Mouse (Mus musculus) embryonic stem cell, embryonic (primary cell): ENCODE measurements at regions not wholly inside any gene's neighbourhood (a gene's known extent, or its start where the extent isn't known, plus 50 kb on each side); places are given as distances from the start of the nearest gene placed in this dataset.

Source experiments
- CTCF ChIA-PET, 4 experiments: fragments of 300-600 bp in 2 of 4; fragments of 350-600 bp in 2 of 4; sonication (Branson Sonifier 250); formaldehyde crosslinking; loops; one replicate each; lab custom pipeline; 2022; ENCODE audit warnings: inconsistent platforms in 2 of 4; lab: Charles Lee
- POLR2A ChIA-PET, 4 experiments: fragments of 300-600 bp in 2 of 4; fragments of 350-600 bp in 2 of 4; sonication (Branson Sonifier 250); formaldehyde crosslinking; loops; one replicate each; lab custom pipeline; 2022; ENCODE audit warnings: antibody characterized with exemption in 4 of 4, inconsistent platforms in 1 of 4; lab: Charles Lee

DNA sequence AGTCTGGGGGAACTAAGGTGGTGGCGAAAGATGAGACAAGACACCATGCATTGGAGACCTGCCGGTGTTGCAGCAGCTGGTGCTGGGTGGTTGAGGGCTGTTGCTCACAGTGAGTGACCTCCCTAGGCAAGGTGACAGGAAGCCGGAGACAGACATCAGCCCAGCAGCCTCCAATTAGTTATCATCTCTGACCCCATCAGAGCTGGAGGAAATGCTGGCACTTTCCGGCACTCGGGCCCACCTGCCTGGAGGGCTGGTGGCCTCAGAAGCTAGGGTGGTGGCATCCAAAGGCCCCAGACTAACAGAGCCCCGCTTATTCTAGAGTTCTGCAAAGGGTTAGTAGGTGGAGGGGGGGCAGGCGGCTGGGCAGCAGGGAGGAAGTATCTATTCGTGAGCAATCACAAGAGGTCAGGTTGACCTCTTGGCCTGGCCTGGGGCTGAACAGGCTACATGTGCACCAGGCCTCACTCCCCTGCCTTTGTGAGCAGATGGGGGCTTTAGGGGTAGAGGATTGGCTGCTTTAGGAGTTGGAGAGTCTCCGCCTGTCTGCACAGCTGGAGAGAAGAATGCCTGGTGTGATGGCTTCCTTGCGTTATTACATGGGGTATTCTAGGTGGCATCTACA is 427.0 kb downstream of the Med13l start:
- CTCF ChIA-PET, result no interaction called here
- POLR2A ChIA-PET, result interaction anchor here in 2 of 4 experiments (0.5 to 0.7 kb wide), 2 partner anchors 15 to 684 kb away, joined by 3 to 7 read pairs; no protein-coding TSS in a partner anchor

DNA sequence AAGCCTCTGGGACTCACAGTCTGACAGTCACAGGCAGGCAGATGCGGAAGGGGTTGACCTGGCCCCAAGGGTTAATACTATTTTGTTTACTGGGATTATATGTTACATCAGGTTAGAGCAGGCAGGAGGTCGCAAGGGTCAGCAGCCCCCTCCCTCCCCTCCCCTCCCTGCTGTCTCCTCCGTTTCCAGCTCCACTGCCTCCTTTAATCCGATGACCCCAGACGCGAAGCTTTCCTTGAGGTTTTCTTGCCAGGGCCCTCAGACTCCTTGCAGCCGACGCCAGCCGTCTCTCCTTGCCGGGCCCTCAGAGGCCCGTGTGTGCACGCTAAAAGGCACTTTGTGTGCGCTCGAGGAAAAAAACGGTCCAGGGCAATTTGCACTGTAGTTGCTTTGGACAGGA is 438.6 kb downstream of the Med13l start:
- ChIA-PET POLR2A (no interaction called here), CTCF (no interaction called here)

DNA sequence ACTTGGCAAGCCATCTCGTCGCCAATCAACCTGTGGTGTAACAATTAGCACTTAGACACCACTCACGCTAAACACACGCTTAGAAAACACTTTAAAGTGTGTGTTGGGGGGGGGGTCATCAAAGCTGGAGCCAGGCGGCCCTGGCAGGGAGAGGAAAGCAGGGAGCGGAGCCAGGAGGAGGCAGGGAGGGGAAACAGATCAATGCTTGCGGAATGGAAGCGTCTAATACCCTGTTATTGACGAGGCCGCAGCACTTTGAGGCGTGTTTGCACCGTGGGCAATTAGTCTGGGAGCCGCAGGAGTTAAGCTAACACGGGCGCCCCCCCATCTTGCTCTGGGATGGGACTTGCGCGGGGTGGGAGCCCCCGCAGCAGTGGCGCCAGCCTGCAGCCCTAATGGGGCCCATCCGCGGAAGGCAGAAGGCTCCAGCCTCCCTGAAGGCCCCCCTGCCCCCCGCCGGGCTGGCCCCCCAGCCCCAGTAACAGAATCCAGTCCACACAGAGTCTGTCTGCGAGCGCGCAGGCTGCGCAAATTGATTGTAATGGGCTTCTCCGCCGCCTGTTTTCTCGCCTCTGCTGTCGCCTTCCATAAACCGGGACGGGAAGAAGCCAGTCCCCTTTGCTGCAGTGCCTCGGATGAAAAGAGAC is 445.5 kb downstream of the Med13l start:
- ChIA-PET CTCF (interaction anchor here in 2 of 4 experiments (0.6 to 0.8 kb wide), 3 partner anchors 10 to 209 kb away, joined by 3 to 5 read pairs (median 3); no protein-coding TSS in a partner anchor), POLR2A (interaction anchor here in 2 of 4 experiments (0.7 kb wide), 3 partner anchors 26 to 803 kb away, joined by 3 read pairs; no protein-coding TSS in a partner anchor)

DNA sequence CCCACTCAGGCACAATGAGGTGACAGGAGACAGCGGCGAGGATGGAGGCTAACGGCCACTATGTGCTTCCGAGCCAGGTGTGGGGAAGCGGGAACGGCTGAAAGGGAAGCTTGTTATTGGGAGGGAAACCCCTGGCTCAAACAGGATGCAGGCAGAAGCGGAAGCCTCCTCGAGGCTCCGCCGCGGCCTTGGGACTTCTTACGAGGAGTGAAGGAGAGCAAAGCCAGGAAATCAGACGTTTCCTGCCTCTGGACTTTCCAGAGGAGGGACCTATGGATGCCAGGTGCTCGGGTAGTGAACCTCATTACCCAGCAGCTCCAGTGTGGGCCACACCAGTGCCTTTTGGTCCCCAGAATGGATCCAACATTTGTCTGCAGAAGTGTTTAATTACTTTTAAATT is 449.6 kb downstream of the Med13l start:
- POLR2A ChIA-PET, result no interaction called here
- CTCF ChIA-PET, result interaction anchor here in 1 of 4 experiments (0.5 kb wide), 1 partner anchor 1167 kb away, joined by 3 read pairs; no protein-coding TSS in a partner anchor

GRCm38 (mm10) chr5:119015181-119015580 is 454.7 kb downstream of the Med13l start:
- ChIA-PET CTCF (interaction anchor here in 2 of 4 experiments (0.6 kb wide), 2 partner anchors 30 to 419 kb away, joined by 3 to 4 read pairs; no protein-coding TSS in a partner anchor), POLR2A (interaction anchor here in 1 of 4 experiments (0.6 to 0.7 kb wide), 3 partner anchors 108 to 679 kb away, joined by 5 to 6 read pairs (median 6); no protein-coding TSS in a partner anchor)

- ChIA-PET POLR2A (interaction anchor here in 1 of 4 experiments (0.6 to 0.7 kb wide), 3 partner anchors 108 to 679 kb away, joined by 5 to 6 read pairs (median 6); no protein-coding TSS in a partner anchor), CTCF (interaction anchor here in 2 of 4 experiments (0.5 to 0.6 kb wide), 4 partner anchors 10 to 1032 kb away, joined by 3 to 9 read pairs (median 4); no protein-coding TSS in a partner anchor)
Observed at GRCm38 (mm10) chr5:119015606-119016255, 455.3 kb downstream of the Med13l start.

DNA sequence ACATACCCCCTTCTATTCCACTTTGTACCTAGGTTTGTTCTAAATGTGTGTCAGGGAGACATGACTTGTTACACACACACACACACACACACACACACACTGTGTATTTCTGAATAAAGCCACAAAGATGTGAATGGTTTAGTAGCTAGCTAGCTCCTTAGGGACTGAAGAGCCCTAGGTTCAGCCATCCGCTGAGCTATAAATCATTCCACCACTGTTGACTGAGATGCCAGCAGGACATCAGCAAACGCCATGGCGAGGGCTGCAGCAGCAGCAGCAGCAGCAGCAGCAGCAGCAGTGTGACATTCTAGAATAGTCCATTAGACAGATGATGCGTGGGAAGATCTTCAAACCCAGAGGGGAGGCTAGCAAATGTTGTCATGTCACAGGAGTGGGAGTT is 455.9 kb downstream of the Med13l start:
- ChIA-PET CTCF (interaction anchor here in 3 of 4 experiments (0.5 to 0.6 kb wide), 3 partner anchors 10 to 1031 kb away, joined by 3 to 9 read pairs (median 4); no protein-coding TSS in a partner anchor), POLR2A (interaction anchor here in 1 of 4 experiments (0.7 kb wide), 1 partner anchor 296 kb away, joined by 3 read pairs; no protein-coding TSS in a partner anchor)

GRCm38 (mm10) chr5:119023947-119024346 is 463.5 kb downstream of the Med13l start:
- ChIA-PET CTCF (no interaction called here), POLR2A (no interaction called here)

DNA sequence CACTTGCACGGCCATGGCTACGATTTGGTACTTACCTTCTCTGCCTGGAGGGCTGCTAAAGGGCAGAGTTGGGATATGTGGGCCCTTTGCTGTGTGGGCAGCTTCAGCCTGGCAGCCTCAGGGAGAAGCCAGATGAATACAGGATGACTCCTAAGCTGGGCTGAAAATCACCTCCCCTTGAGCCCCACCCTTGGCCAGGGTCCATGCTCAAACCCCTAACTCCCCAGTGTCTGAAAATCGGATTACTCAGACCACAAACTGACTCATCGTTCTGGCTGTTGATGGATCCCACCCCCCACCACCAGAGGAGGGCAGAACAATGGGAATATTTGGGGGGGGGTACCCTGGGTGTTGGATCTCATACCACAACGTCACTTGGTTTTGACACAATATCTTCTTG is 471.6 kb downstream of the Med13l start:
- CTCF ChIA-PET, result interaction anchor here in 1 of 4 experiments (0.8 kb wide), 1 partner anchor 30 kb away, joined by 3 read pairs; no protein-coding TSS in a partner anchor
- POLR2A ChIA-PET, result interaction anchor here in 1 of 4 experiments (1.0 kb wide), 1 partner anchor 297 kb away, joined by 3 read pairs; no protein-coding TSS in a partner anchor

DNA sequence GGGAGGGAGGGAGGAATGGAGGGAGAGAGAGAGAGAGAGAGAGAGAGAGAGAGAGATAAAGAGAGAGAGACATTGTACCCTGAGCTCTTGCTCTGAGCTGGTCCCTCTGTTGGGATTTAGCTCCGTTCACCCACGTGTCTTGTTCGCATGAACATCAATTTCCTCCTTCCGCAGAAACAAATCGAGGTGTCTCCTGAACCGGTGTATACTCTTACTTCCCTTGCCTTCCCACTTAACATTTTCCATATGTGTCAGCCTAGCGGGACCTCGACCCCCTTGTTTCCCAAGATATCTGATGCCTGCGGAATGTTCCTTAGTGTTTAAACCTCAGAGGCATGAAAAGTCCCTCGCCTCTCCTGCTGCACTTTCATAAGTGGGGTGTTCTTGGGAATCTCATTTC is 484.1 kb downstream of the Med13l start:
- ChIA-PET POLR2A (interaction anchor here in 1 of 4 experiments (1.3 kb wide), 1 partner anchor 11 kb away, joined by 3 read pairs; no protein-coding TSS in a partner anchor), CTCF (interaction anchor here in 1 of 4 experiments (0.7 kb wide), 1 partner anchor 17 kb away, joined by 7 read pairs; no protein-coding TSS in a partner anchor)

DNA sequence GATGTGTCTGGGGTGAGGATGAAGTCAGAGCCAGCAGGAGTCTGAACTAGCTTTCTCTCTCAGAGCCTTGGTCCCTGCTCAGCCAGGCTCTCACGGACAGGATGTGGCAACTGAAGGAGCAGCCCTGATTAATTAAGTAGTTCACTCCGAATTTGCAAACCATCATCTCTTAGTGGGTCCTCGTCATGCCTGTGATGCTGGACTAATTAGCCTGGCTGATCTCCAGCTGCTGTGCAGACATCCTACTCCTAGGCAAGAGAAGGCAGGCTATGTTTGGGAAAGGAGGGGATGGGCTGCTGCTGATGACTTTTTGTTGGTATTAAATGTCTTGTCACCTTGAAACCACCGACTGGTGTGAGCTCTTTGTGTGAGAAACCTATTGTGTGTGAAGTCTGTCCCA is 487.1 kb downstream of the Med13l start:
- ChIA-PET CTCF (interaction anchor here in 1 of 4 experiments (0.6 kb wide), 1 partner anchor 624 kb away, joined by 3 read pairs; no protein-coding TSS in a partner anchor), POLR2A (no interaction called here)

DNA sequence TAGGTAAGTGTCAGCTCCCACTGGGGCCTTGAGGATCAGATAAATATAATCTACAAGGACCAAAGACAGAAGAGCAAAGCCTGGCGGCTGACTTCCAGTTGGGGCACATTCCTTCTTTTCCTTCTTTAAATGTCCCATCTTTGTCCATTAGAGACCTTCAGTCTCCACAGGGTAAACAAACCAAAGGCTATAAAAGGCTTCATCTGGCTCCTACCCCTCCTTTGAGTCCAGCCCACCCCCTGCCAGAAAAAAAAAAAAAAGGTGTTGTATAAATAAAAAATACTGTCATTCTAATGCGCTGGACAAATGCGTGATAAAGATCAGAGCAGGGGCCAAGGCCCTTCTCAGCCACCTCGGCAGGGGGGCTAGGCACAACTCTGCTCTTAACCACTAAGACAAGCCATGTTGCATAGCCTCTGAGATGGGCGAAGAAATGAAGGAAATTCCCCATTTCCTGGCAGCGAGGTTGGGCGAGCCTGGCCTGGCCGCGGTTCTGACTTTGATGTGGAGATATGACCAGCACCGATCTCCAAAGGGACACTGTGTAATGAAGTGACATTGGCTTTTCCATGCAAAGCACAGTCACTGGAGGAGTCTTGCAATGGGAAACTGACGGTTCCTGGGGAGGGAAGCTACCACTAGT is 492.0 kb downstream of the Med13l start:
- ChIA-PET CTCF (no interaction called here), POLR2A (no interaction called here)

DNA sequence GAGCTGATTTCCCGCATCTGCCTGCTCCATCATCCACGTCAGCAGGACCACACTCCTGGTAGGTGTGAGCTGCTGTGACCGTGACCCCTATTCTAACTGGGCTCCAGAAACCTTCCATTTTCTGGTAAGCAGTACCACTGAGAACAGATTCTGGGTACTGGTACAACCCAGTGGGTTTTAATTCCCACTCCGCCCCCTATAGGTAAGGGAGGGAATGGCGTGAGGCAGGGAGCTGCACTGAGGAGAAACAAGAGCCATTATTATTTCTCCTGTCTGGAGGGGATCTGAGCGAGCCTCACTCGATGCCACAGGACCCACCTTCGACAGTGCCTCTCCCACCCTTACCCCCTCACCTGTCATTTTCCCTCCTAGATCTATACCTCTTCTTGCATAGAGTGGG is 493.3 kb downstream of the Med13l start:
- POLR2A ChIA-PET, result no interaction called here
- CTCF ChIA-PET, result interaction anchor here (0.5 to 1.4 kb wide), 20 partner anchors 9 to 1231 kb away, joined by 3 to 6 read pairs (median 3); no protein-coding TSS in a partner anchor

DNA sequence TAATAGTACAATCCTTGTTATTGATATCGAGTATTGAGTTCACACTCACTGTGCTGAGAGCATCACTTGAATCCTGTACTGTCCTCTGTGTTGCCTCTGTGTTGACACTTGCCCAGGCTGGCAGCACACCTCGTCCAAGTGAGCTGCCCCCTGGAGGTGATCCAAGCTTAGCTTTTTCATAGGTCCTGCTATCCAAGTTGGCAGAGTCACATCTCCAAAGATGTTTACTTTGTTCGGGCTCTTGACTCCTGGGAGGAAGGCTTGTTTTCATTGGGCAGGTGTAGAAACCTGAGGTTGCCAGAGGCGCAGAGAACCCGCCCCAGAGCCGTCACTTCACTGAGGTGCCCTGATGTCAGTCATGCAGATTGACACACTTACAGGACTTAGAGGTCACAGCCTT is 493.9 kb downstream of the Med13l start:
- ChIA-PET CTCF (interaction anchor here (0.5 to 1.4 kb wide), 17 partner anchors 9 to 402 kb away, joined by 3 to 12 read pairs (median 3); no protein-coding TSS in a partner anchor), POLR2A (interaction anchor here in 1 of 4 experiments (0.5 kb wide), 1 partner anchor 104 kb away, joined by 4 read pairs; no protein-coding TSS in a partner anchor)

- POLR2A ChIA-PET, result interaction anchor here in 2 of 4 experiments (0.6 to 1.3 kb wide), 6 partner anchors 10 to 651 kb away, joined by 3 to 5 read pairs (median 3); no protein-coding TSS in a partner anchor
- CTCF ChIA-PET, result interaction anchor here in 3 of 4 experiments (0.6 to 1.5 kb wide), 4 partner anchors 160 to 786 kb away, joined by 3 to 5 read pairs (median 4); no protein-coding TSS in a partner anchor
Observed at GRCm38 (mm10) chr5:119055430-119055829, 495.0 kb downstream of the Med13l start.

DNA sequence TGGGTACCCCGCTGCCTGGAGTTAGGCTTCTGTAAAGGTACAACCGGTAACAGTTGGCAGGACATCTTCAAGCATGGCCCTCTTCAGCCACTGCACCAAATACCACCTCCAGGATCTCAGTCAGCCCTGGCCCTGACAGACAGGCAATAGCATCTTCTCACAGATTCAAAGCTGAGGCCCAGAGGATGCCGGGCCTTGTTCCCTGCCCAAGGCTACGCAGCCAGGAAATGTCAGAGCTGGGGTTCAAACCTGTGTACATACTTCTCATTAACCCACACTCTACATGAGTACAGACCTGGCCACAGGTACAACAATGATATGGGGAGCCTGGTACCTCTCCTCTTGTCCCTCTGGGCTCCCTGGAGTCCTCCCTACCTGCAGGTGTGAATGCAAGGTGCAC is 497.3 kb downstream of the Med13l start:
- ChIA-PET POLR2A (interaction anchor here in 1 of 4 experiments (0.7 kb wide), 1 partner anchor 649 kb away, joined by 4 read pairs; no protein-coding TSS in a partner anchor), CTCF (no interaction called here)

- ChIA-PET CTCF (no interaction called here), POLR2A (interaction anchor here in 1 of 4 experiments (0.5 kb wide), 1 partner anchor 655 kb away, joined by 4 read pairs; no protein-coding TSS in a partner anchor)
Observed at GRCm38 (mm10) chr5:119058231-119058851, 497.9 kb downstream of the Med13l start.
